Mouse (Mus musculus): ENCODE measurements around the gene Zfp800.

DNA sequence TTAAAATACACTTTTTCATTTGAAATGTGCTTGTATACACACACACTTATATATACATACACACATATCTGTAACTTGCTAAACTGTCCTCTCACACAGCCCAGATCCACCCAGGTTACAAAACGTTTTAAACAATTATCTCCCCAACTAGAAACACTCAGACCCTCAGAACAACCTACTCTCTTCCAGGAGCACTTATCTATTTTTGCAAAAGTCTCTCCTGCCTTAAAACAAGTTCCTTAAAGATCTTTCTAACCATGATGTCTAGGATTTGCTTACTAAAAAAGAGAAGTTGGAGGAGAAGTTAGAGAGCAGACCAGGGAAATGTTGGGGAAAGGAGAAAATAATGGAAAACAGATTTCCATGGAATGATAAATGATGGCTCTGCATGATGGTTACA is 139.4 kb downstream of the Zfp800 start:
- no peak for TF ChIP-seq HCFC1 (IDR thresholded peaks at IDR 0.05; ENCODE audit: borderline replicate concordance, insufficient read depth, low read length)
- TF ChIP-seq ZC3H11A (IDR thresholded peaks at IDR 0.05; ENCODE audit: borderline replicate concordance, low read depth, low read length): no peak
- TF ChIP-seq ZNF384 (IDR thresholded peaks at IDR 0.05; ENCODE audit: low read depth, low read length): no peak
